Mouse (Mus musculus): ENCODE results near the gene Per2. TPM values are rescaled to one million over a fixed set of nuclear protein-coding genes. Genes with fewer than 3 reads are reported as not detected.
A peak's percentile ranks its signal among the peaks of the same experiment; 100 is the strongest.

Gene Per2
- total and polyA plus RNA-seq, 3 experiments, result 5.3 to 17.5 (median 15.4) TPM

GRCm38 (mm10) chr1:91492740-91493139 lies 33.6 kb upstream of the Per2 start:
- Histone ChIP-seq H3K4me1 (ENCODE audit: insufficient read depth, low read depth, low read length) (peaks cover 24% of the 10 kb centered on the region), H3K9me3 (replicated peaks) (no peaks in the 10 kb centered on the region), H3K36me3 (replicated peaks) (peaks cover 8% of the 10 kb centered on the region), H3K4me3 (ENCODE audit: low read depth, low read length) (no peak overlapping the region), H3K27me3 (ENCODE audit: insufficient read depth, low read length) (peaks cover 22% of the 10 kb centered on the region)
- DNase-seq (ENCODE audit: low spot score) (no peak), ATAC-seq (ENCODE audit: extremely low read depth, insufficient number of reproducible peaks, low FRiP score, poor library complexity, severe bottlenecking) (no peak)
- no peak for TF ChIP-seq TAL1 (conservative IDR thresholded peaks at IDR 0.05; ENCODE audit: low read depth, low read length)

GRCm38 (mm10) chr1:91490322-91490721 lies 31.2 kb upstream of the Per2 start:
- Histone ChIP-seq H3K36me3 (replicated peaks) (no peaks in the 10 kb centered on the region), H3K27me3 (ENCODE audit: insufficient read depth, low read length) (peaks cover 35% of the 10 kb centered on the region), H3K4me3 (ENCODE audit: low read depth, low read length) (no peak overlapping the region), H3K9me3 (replicated peaks) (no peaks in the 10 kb centered on the region), H3K4me1 (ENCODE audit: insufficient read depth, low read depth, low read length) (peaks cover 14% of the 10 kb centered on the region)
- no peak for DNase-seq (ENCODE audit: low spot score)
- TF ChIP-seq GATA1 (IDR thresholded peaks at IDR 0.05; ENCODE audit: borderline replicate concordance, low read length) (no peak), TAL1 (conservative IDR thresholded peaks at IDR 0.05; ENCODE audit: low read depth, low read length) (no peak), CTCF (IDR thresholded peaks at IDR 0.05; ENCODE audit: low read depth, low read length) (no peak), POLR2AphosphoS5 (IDR thresholded peaks at IDR 0.05; ENCODE audit: insufficient replicate concordance, low read depth, low read length) (no peak), GATA2 (IDR thresholded peaks at IDR 0.05; ENCODE audit: borderline replicate concordance, low read depth, low read length) (no peak)
- no peak for ATAC-seq (ENCODE audit: extremely low read depth, insufficient number of reproducible peaks, low FRiP score, poor library complexity, severe bottlenecking)

- TF ChIP-seq POLR2AphosphoS5 (IDR thresholded peaks at IDR 0.05; ENCODE audit: insufficient replicate concordance, low read depth, low read length) (no peak), GATA2 (IDR thresholded peaks at IDR 0.05; ENCODE audit: borderline replicate concordance, low read depth, low read length) (no peak), TAL1 (conservative IDR thresholded peaks at IDR 0.05; ENCODE audit: low read depth, low read length) (no peak), CTCF (IDR thresholded peaks at IDR 0.05; ENCODE audit: low read depth, low read length) (no peak), GATA1 (IDR thresholded peaks at IDR 0.05; ENCODE audit: borderline replicate concordance, low read length) (no peak)
- Histone ChIP-seq H3K9me3 (replicated peaks) (no peaks in the 10 kb centered on the region), H3K4me1 (ENCODE audit: insufficient read depth, low read depth, low read length) (no peaks in the 10 kb centered on the region), H3K27me3 (ENCODE audit: insufficient read depth, low read length) (peaks cover 47% of the 10 kb centered on the region), H3K36me3 (replicated peaks) (no peaks in the 10 kb centered on the region), H3K4me3 (ENCODE audit: low read depth, low read length) (no peak overlapping the region)
- ATAC-seq (ENCODE audit: extremely low read depth, insufficient number of reproducible peaks, low FRiP score, poor library complexity, severe bottlenecking) (no peak), DNase-seq (ENCODE audit: low spot score) (no peak)
Observed at GRCm38 (mm10) chr1:91486165-91486564, 27.0 kb upstream of the Per2 start.

- Histone ChIP-seq H3K4me3 (ENCODE audit: low read depth, low read length) (no peak overlapping the region), H3K4me1 (ENCODE audit: insufficient read depth, low read depth, low read length) (no peaks in the 10 kb centered on the region), H3K9me3 (replicated peaks) (no peaks in the 10 kb centered on the region), H3K36me3 (replicated peaks) (no peaks in the 10 kb centered on the region), H3K27me3 (ENCODE audit: insufficient read depth, low read length) (peaks cover 45% of the 10 kb centered on the region)
- DNase-seq (ENCODE audit: low spot score), result no peak
- TF ChIP-seq TAL1 (conservative IDR thresholded peaks at IDR 0.05; ENCODE audit: low read depth, low read length) (no peak), GATA1 (IDR thresholded peaks at IDR 0.05; ENCODE audit: borderline replicate concordance, low read length) (no peak)
- ATAC-seq (ENCODE audit: extremely low read depth, insufficient number of reproducible peaks, low FRiP score, poor library complexity, severe bottlenecking), result no peak
Observed at GRCm38 (mm10) chr1:91485422-91485821, 26.3 kb upstream of the Per2 start.

GRCm38 (mm10) chr1:91484011-91484346 lies 24.9 kb upstream of the Per2 start:
- DNase-seq (ENCODE audit: low spot score) (no peak), ATAC-seq (ENCODE audit: extremely low read depth, insufficient number of reproducible peaks, low FRiP score, poor library complexity, severe bottlenecking) (no peak)
- 0 out of 2 replicates have a peak, but pooled peaks cover 2% of the 10 kb centered on the region for H3K4me1 ChIP-seq (ENCODE audit: insufficient read depth, low read depth, low read length)
- no peak for TF ChIP-seq CTCF (IDR thresholded peaks at IDR 0.05; ENCODE audit: low read depth, low read length)
- no peak for TF ChIP-seq POLR2AphosphoS5 (IDR thresholded peaks at IDR 0.05; ENCODE audit: insufficient replicate concordance, low read depth, low read length)
- no peak for TF ChIP-seq TAL1 (conservative IDR thresholded peaks at IDR 0.05; ENCODE audit: low read depth, low read length)
- no peak for TF ChIP-seq GATA1 (IDR thresholded peaks at IDR 0.05; ENCODE audit: borderline replicate concordance, low read length)
- TF ChIP-seq GATA2 (IDR thresholded peaks at IDR 0.05; ENCODE audit: borderline replicate concordance, low read depth, low read length), result no peak
- H3K36me3 ChIP-seq (replicated peaks), result no peaks in the 10 kb centered on the region
- no peak overlapping the region for H3K4me3 ChIP-seq (ENCODE audit: low read depth, low read length)
- H3K27me3 ChIP-seq (ENCODE audit: insufficient read depth, low read length), result peaks cover 49% of the 10 kb centered on the region
- peaks cover 2% of the 10 kb centered on the region; the same call in 1 of the 2 replicates for H3K9me3 ChIP-seq (replicated peaks)

- 0 out of 2 replicates have a peak, but pooled peaks cover 2% of the 10 kb centered on the region for H3K4me1 ChIP-seq (ENCODE audit: insufficient read depth, low read depth, low read length)
- H3K36me3 ChIP-seq (replicated peaks), result no peaks in the 10 kb centered on the region
- DNase-seq (ENCODE audit: low spot score), result peak; percentile 72
- peak; percentile 72 for ATAC-seq (ENCODE audit: extremely low read depth, insufficient number of reproducible peaks, low FRiP score, poor library complexity, severe bottlenecking)
- peak; percentile 98 for TF ChIP-seq CTCF (IDR thresholded peaks at IDR 0.05; ENCODE audit: low read depth, low read length)
- no peak for TF ChIP-seq GATA1 (IDR thresholded peaks at IDR 0.05; ENCODE audit: borderline replicate concordance, low read length)
- H3K4me3 ChIP-seq (ENCODE audit: low read depth, low read length), result no peak overlapping the region
- peaks cover 51% of the 10 kb centered on the region for H3K27me3 ChIP-seq (ENCODE audit: insufficient read depth, low read length)
- peaks cover 3% of the 10 kb centered on the region; the same call in 1 of the 2 replicates for H3K9me3 ChIP-seq (replicated peaks)
Observed at GRCm38 (mm10) chr1:91483304-91484010, 24.3 kb upstream of the Per2 start.

Data from G1E (cell line).